Mouse (Mus musculus): ENCODE data around the gene Olfr286.

The Olfr286 gene

GRCm38 (mm10) chr15:98234350-98234749 is at the start of gene Olfr286:
Gene Olfr286, minus strand, starts transcription at chr15:98234450.
- in situ Hi-C loops (cut with MboI, MseI) = no loop called here

DNA sequence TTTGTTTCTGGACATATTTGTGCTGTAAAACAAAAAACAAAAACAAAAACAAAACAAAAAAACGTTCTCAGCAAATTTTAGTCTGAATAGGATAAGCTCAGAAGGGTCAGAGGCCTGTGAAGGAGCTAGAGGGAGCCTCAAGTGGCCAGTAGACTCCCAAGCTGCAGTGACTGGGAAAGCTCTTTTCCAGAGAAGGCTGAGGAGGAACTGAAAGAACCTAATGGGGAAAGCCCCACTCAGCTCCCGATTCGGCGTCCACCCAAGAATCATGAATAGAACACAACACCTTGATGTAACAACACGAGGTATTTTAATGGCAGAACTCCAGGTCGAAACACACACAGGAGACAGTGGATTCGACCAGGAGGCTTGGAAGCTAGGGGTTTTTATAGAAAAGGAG is 23.5 kb upstream of the Olfr286 start:
- in situ Hi-C loops (cut with MboI, MseI) = no loop called here

DNA sequence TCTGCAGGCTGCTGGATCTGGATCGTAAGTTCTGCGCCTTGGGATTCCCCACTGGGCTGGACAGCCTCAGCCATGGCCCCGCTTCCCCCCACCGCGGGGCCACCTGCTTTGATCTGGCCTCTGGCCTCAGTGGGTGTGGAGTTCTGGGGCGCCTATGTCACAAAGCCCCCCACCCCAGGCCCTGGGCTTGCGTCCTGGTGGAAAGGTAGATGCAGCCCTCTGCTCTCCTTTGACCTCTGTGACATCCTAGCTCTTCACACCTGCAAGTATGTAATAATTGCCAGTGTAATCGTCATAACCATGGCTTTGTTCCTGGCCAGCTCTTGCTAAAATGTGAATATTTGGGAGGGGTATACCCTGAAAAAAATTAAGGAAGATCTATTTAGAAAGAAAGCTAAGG is 22.9 kb upstream of the Olfr286 start, which contains the start of gene H1fnt:
Gene H1fnt, minus strand, starts transcription at position 101 of the 400 bp plus-strand sequence.
- in situ Hi-C loops (cut with MboI, MseI) = no loop called here

DNA sequence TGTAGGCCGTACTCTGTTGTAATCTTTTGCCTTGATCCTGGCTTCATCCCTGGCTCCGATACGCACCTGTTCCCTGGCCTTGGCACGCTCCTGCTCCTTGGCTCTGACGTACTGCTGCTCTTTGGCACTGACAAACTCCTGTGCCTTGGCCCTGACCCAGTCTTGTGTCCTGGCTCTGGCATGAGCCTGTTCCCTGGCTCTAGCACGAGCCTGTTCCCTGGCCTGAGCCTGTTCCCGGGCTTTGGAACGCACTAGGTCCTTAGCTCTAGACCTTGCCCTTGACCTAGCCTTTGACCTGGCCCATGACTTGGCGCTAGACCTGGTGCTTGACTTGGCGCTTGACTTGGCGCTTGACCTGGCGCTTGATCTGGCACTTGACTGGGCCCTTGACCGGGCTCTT is 22.0 kb upstream of the Olfr286 start:
- in situ Hi-C loops (cut with MboI, MseI) = no loop called here

GRCm38 (mm10) chr15:98235442-98235841 is 1.2 kb upstream of the Olfr286 start:
- in situ Hi-C loops (cut with MboI, MseI) = no loop called here

DNA sequence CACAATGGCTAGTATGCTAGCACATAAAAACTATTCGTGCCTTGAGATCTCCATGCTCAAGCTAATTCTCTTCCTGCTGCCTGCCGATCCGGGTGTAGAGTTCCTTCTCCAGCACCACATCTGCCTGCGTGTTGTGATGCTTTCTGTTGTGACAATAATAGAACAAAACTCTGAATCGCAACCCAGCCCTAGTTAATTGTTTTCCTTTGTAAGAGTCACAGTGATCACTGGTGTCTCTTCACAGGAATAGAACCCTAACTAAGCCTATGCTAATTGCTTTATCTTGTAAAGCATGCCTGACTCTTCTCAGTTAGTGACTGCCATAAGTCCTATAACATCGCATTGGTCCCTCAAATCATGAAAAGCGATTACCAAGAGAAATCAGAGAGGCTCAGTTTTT is 8.2 kb downstream of the Olfr286 start:
- in situ Hi-C loops (cut with MboI, MseI) = no loop called here

DNA sequence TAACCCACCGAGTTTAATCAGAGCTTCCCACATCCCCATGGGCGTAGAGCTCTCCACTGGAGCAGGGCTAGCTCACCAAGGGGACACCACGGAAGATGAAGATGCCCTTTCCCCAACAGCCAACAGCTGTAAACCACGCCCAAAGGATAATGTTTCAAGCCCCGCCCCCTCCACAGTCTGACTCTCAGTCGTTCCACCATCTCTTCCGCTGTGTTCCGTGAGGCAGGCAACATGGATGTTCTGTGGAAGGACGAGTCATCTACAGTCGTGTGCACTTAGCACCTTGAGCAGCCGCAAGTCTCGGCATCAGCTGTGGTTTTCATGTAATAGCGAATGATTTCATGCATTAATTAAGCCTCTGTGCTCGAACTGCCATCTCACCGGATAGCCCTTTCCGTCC is 8.6 kb downstream of the Olfr286 start:
- in situ Hi-C loops (cut with MboI, MseI) = no loop called here

DNA sequence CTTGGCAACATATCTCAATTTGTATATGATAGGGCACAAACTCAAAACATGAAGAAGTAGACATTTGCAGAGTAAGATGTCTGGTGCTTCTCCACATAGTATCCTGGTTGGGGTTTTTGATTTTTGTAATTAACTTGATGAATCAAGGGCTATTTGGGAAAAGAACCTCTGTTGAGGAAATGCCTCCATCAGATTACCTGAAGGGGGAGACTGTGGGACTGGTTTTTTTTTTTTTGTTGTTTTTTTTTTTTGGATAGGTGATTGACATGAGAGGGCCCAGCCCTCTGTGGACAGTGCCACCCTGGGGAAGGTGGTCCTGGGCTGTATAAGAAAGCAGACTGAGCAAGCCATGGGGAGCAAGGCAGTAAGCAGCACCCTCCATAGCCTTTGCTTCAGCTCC is 11.9 kb downstream of the Olfr286 start:
- in situ Hi-C loops (cut with MboI, MseI) = no loop called here

DNA sequence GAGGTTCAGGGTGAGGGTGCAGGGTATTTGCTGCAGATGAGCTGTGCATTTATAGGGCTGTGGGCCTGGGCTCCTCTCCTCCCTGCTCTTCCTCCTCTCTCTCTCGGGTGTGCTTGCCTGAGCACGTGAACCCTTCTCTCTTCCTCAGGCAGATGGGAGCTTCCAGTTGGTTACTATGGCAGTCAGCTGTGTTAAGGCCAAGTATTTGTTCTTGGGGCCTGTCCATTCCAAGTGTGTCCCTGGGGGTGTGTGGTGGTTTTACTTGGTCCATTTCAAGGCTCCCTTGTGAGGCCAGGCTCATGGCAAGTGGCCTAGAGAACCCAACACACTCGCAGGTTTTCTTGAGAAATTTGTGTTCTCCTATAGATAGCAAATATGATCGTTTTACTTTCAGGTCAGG is 13.4 kb downstream of the Olfr286 start, which contains the start of the genes Gm44579 and Olfr287:
Gene Gm44579, minus strand, starts transcription at position 101 of the 400 bp plus-strand sequence.
Gene Olfr287, minus strand, starts transcription at position 180 of the 400 bp plus-strand sequence.
- in situ Hi-C loops (cut with MboI, MseI) = no loop called here

DNA sequence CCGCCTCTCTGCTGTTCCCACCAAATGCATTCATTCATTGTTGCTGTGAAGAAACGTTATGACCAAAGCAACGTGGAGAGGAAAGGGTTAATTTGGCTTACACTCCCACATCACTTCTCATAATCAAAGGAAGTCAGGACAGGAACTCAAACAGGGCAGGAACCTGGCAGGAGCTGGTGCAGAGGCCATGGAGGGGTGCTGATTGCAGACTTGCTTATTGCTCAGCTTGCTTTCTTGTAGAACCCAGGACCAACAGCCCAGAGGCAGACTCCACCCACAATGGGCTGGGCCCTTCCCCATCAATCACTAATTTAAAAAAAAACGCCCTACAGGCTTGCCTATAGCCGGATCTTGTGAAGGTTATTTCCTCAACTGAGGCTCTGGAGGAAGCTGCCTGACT is 20.1 kb downstream of the Olfr286 start:
- in situ Hi-C loops (cut with MboI, MseI) = no loop called here

- in situ Hi-C loops (cut with MboI, MseI) = no loop called here
Measured at GRCm38 (mm10) chr15:98213336-98213870, 20.8 kb downstream of the Olfr286 start.

DNA sequence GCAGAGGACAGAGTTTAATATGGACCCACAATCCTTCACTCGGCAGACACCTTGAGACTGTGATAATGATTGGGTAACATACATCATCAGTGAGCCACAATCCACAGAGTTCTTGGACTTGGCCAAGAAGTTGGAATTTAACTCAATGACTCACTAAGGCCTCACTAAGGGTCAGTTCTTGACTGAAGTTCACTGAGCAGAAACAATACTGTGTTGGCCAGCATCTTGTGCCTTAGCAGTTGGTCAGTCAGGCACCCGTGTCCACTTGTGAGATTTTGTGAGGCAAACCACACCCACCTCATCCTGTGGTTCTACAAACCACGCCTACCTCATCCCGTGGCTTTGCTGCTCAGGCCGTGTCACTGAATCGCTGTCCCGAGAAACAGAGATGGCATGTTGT is 24.6 kb downstream of the Olfr286 start:
- in situ Hi-C loops (cut with MboI, MseI) = no loop called here

GRCm38 (mm10) chr15:98195442-98195841 is 38.8 kb downstream of the Olfr286 start, which contains the start of gene Olfr288:
Gene Olfr288, minus strand, starts transcription at chr15:98195542.
- in situ Hi-C loops (cut with MboI, MseI) = no loop called here

- in situ Hi-C loops (cut with MboI, MseI) = no loop called here
Measured at GRCm38 (mm10) chr15:98184456-98184855, 49.8 kb downstream of the Olfr286 start.

DNA sequence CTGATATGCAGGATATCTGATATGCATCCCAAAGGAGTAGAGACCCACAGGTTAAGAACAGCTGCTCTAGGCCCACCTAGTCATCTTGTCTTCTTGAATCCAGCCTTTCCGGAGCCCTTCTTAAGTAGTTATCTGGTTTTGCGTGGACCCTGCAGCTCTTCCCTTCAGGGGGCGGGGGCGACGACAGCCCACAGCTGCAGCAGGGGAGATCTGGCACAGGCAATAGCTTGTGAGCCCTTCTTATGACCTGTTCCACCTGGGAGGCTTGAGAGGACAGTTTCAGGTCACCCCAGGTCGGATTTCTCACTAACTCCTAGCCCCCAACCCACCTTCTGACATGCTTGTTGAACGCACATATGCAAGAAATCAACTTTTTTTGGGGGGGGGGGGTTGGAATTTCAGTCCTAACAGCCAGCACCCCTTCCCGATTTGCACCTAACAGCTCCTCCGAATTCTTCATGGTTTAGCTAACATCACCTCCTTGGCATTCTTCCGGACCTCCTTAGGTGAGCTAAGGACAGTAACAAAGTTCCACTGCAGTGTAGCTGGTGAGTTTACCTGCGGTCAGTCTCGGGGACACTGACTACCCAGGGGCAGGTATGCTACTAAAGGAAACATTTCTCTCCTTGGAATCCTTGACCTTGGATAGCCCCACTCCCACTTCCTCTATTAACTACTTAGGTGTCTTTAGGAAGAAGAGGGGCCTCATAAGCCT is 52.2 kb downstream of the Olfr286 start:
- in situ Hi-C loops (cut with MboI, MseI) = no loop called here

DNA sequence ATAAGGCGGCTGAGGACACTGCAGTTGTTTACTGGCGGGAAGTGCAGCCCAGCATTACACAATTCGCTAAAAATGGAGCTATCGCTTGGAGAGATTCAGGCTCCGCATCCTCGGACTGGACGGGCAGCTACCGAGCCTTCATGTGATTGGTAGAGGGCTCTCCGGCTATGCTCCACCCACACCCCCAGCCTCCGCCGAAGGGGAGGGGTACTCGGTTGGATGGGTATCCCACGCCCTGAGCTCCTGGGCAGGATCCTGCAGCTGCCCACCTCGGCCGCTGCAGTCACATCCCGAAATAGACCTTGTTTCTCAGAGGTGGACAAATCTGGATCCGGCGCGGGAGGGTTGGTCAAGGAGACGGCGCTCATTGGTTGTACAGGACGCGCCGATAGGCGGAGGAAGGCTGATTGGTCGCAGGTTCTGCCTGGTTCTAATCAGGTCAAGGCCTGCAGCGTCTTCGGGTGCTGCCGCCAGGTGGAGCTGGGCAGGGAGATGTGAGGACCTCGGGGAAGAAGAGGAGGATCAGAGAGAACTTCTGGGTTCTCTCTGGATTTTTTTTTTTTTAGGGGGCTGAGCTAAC is 53.0 kb downstream of the Olfr286 start:
- in situ Hi-C loops (cut with MboI, MseI) = no loop called here

DNA sequence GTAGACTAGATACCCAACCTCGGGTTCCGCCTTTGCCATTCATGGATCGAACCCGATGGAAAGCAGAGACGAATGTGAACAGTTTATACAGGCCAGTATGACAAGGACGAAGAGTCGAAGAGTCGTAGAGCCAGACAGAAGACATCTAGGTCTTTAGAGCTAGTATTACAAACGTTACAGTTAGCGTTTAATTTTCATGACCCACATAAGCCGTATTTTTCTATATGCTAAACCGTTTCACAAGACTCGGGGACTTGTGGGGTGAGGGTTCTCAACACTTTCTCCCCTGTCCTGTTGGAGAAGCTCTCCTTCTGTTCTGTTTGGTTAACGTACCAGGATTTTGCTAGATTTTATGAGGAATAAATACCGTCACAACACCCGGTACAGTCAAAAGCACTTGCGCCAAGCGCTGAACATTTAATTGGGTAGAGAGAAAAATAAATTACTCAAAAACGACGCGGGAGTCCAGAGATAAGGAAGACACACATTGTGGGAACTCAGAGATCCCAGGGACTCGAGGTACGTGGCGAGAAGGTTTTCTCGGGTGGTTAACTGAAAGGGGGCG is 53.6 kb downstream of the Olfr286 start:
- in situ Hi-C loops (cut with MboI, MseI) = no loop called here

DNA sequence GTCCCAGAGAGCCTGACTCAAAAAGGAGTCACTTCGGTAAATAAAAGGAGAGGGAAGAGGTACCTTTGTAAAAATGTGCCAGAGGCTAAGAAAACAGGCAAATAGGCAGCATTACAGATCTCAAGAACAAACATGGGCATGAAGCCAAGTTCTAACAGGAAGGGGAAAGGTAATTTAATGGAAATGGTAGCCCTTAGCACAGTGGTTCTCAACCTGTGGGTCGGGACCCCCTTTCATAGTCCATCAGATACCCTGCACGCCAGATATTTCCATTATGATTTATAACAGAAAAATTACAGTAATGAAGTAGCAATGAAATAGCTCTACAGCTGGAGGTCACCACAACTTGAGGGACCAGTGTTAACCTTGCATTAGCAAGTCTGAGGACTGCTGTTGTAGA is 56.9 kb downstream of the Olfr286 start:
- in situ Hi-C loops (cut with MboI, MseI) = loop anchor here (10.0 kb wide), 2 partner anchors 447 to 517 kb away; no protein-coding TSS in a partner anchor

Measured in regulatory T cell (primary cell).